Mouse (Mus musculus): ENCODE measurements around the gene Olfr223.

DNA sequence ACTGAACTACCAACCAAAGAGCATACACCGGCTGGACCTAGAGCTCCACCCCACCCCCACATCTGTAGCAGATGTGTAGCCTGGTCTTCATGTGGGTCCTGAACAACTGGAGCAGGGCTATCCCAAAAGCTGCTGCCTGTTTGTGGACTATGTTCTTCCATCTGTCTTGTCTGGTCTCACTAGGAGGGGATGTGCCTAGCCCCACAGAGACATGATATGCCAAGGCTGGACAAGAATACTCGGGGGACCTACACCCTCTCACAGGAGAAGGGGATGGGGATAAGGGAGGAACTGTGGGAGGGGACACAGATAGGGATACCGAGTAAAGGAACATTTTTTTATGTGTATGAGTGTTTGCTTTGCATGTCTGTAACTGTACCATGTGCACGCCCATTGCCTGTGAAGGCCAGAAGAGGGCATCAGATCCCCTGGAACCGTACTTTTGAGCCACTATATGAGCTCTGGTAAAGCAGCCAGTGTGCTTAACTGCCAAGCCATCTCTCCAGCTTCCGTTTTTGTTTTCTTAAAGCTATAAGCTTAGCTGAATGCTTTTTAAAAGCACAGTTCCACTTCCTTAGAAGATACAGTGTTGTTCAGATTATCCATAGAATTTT lies 31.0 kb upstream of the Olfr223 start:
- TF ChIP-seq CTCF (IDR thresholded peaks at IDR 0.05; ENCODE audit: low read depth, low read length) (no peak), GATA1 (IDR thresholded peaks at IDR 0.05; ENCODE audit: borderline replicate concordance, low read length) (no peak), POLR2AphosphoS5 (IDR thresholded peaks at IDR 0.05; ENCODE audit: insufficient replicate concordance, low read depth, low read length) (no peak), GATA2 (IDR thresholded peaks at IDR 0.05; ENCODE audit: borderline replicate concordance, low read depth, low read length) (no peak)

All from G1E (cell line).